Mouse (Mus musculus) stomach, postnatal 0 days (tissue): ENCODE results near the gene Gm36176. TPM values are rescaled to one million over a fixed set of nuclear protein-coding genes. Genes with fewer than 3 reads are reported as not detected.

Source experiments
- ATAC-seq: fragments of 200-750 bp; cut with Nextera tagmentation; 2 replicates; pipeline ENCODE4 v1.8.0; 2017; ENCODE audit not compliant: low FRiP score, low TSS enrichment
- DNase-seq: peaks from one replicate; pipeline ENCODE4 v3.0.0-alpha.2; 2016; ENCODE audit warnings: low spot score
- H3K27ac ChIP-seq: fragments of 300-500 bp; sonication (generic); replicated peaks from 2 replicates; pipeline ENCODE4 v1.5.1; 2014; ENCODE audit warnings: mild to moderate bottlenecking, control low read depth
- H3K27me3 ChIP-seq: fragments of 300-500 bp; sonication (generic); 2 replicates; pipeline ENCODE4 v1.6.1; 2014; ENCODE audit warnings: low read length; ENCODE audit not compliant: control insufficient read depth, insufficient read depth
- H3K36me3 ChIP-seq: fragments of 300-500 bp; sonication (generic); 2 replicates; pipeline ENCODE4 v1.6.1; 2014; ENCODE audit warnings: low read length, mixed read lengths; ENCODE audit not compliant: control insufficient read depth, insufficient read depth
- H3K4me1 ChIP-seq: fragments of 300-500 bp; sonication (generic); replicated peaks from 2 replicates; pipeline ENCODE4 v1.6.1; 2014; ENCODE audit warnings: antibody characterized with exemption; ENCODE audit not compliant: control insufficient read depth, insufficient read depth
- H3K4me2 ChIP-seq: fragments of 300-500 bp; sonication (generic); replicated peaks from 2 replicates; pipeline ENCODE4 v1.6.1; 2014; ENCODE audit warnings: low read depth, mild to moderate bottlenecking, control low read depth, moderate library complexity
- H3K4me3 ChIP-seq: fragments of 300-500 bp; sonication (generic); 2 replicates; pipeline ENCODE4 v1.5.1; 2014; ENCODE audit warnings: low read depth, low read length, control low read depth
- H3K9ac ChIP-seq: fragments of 300-500 bp; sonication (generic); 2 replicates; pipeline ENCODE4 v1.6.1; 2014; ENCODE audit warnings: mild to moderate bottlenecking, low read length, control low read depth, mixed read lengths
- H3K9me3 ChIP-seq: fragments of 300-500 bp; sonication (generic); 2 replicates; pipeline ENCODE4 v1.6.1; 2016; ENCODE audit warnings: low read length; ENCODE audit not compliant: control insufficient read depth
- CTCF ChIP-seq: IDR thresholded peaks from 2 replicates; pipeline ENCODE4 v1.5.1; 2016; ENCODE audit warnings: antibody characterized with exemption, low read depth, mild to moderate bottlenecking, moderate library complexity
- EP300 ChIP-seq: optimal IDR thresholded peaks from 2 replicates; pipeline ENCODE3; 2016; ENCODE audit warnings: antibody characterized with exemption
- WGBS: fragments of 180-500 bp; shearing (Covaris S2); extraction: QIAGEN DNeasy Blood & Tissue Kit; methylation state at CpG from one replicate; pipeline ENCODE4 v1.1.7; 2014; 5-methylcytosine and 5-hydroxymethylcytosine counted together
- polyA plus RNA-seq: library from polyadenylated mRNA; unstranded; fragments of >200 nt; fragmentation: Nextera tagmentation; extraction: Ambion mirVana; gene quantifications from 2 replicates; pipeline ENCODE4 v1.2.1, GENCODE M21; 2015

Gm36176 gene
- polyA plus RNA-seq, 1 experiment from 2014 or later, result not detected

- Histone ChIP-seq H3K4me3 (no peak overlapping the region), H3K9ac (no peak overlapping the region), H3K27me3 (no peaks in the 10 kb centered on the region), H3K4me2 (no peak overlapping the region), H3K4me1 (no peaks in the 10 kb centered on the region), H3K36me3 (no peaks in the 10 kb centered on the region), H3K27ac (no peak overlapping the region), H3K9me3 (no peaks in the 10 kb centered on the region)
- DNase-seq (no peak), ATAC-seq (peak; percentile 57; the same call in 1 of the 2 replicates)
- TF ChIP-seq EP300 (no peak), CTCF (peak; percentile 58)
- WGBS, result 36% methylated on average over 12 of the region's 12 CpGs
Observed at GRCm38 (mm10) chr10:77886007-77886747, 39.6 kb downstream of the Gm36176 start.

GRCm38 (mm10) chr10:77890987-77891565 is 44.5 kb downstream of the Gm36176 start:
- TF ChIP-seq EP300 (no peak), CTCF (no peak)
- no peak for ATAC-seq

GRCm38 (mm10) chr10:77895562-77895961 is 49.0 kb downstream of the Gm36176 start:
- H3K9me3 ChIP-seq, result no peaks in the 10 kb centered on the region
- no peaks in the 10 kb centered on the region for H3K4me1 ChIP-seq
- WGBS, result 49% methylated on average over 5 of the region's 5 CpGs
- H3K27ac ChIP-seq, result 0 out of 2 replicates have a peak overlapping the region, but pooled peaks have one; percentile 30
- ATAC-seq, result peak; percentile 41; the same call in 1 of the 2 replicates
- H3K4me2 ChIP-seq, result no peak overlapping the region
- TF ChIP-seq CTCF, result peak; percentile 14; the same call in 1 of the 2 replicates
- TF ChIP-seq EP300, result no peak
- no peak overlapping the region for H3K4me3 ChIP-seq
- no peak for DNase-seq
- H3K9ac ChIP-seq, result no peak overlapping the region
- H3K36me3 ChIP-seq, result no peaks in the 10 kb centered on the region
- H3K27me3 ChIP-seq, result no peaks in the 10 kb centered on the region

More at GRCm38 (mm10) chr10:77890987-77891565, 44.5 kb downstream of the Gm36176 start:
- Histone ChIP-seq H3K9ac (no peak overlapping the region), H3K4me1 (no peaks in the 10 kb centered on the region), H3K36me3 (no peaks in the 10 kb centered on the region), H3K4me2 (no peak overlapping the region), H3K4me3 (no peak overlapping the region), H3K27ac (no peak overlapping the region), H3K9me3 (no peaks in the 10 kb centered on the region), H3K27me3 (no peaks in the 10 kb centered on the region)
- 74% methylated on average over 8 of the region's 8 CpGs for WGBS
- DNase-seq, result no peak

Other genes with a start within 250 kb of the Gm36176 start
- 232 and 239 TPM in 2 replicates for gene Sumo3, start 240.7 kb upstream of the Gm36176 start, polyA plus RNA-seq
- 12.6 and 17.3 TPM in 2 replicates for gene Gm49325, start 240.6 kb upstream of the Gm36176 start, polyA plus RNA-seq
- gene Ube2g2, start 224.5 kb upstream of the Gm36176 start, polyA plus RNA-seq, result 53.8 and 54.5 TPM in 2 replicates
- gene Tspear, start 160.2 kb upstream of the Gm36176 start, polyA plus RNA-seq, result 0.67 and 0.74 TPM in 2 replicates
- not detected in 2 replicates for gene Gm19402, start 156.0 kb upstream of the Gm36176 start, polyA plus RNA-seq
- gene Gm9508, start 149.6 kb upstream of the Gm36176 start, polyA plus RNA-seq, result not detected in 2 replicates
- gene Gm10272, start 140.2 kb upstream of the Gm36176 start, polyA plus RNA-seq, result not detected in 2 replicates
- 0.18 TPM in 1 of 2 replicates, not detected in the other for gene Gm10024, start 135.3 kb upstream of the Gm36176 start, polyA plus RNA-seq
- 0.56 and 0.64 TPM in 2 replicates for gene Gm10142, start 131.0 kb upstream of the Gm36176 start, polyA plus RNA-seq
- 3.2 and 4.5 TPM in 2 replicates for gene Krtap12-1, start 126.2 kb upstream of the Gm36176 start, polyA plus RNA-seq
- gene Gm10100, start 120.3 kb upstream of the Gm36176 start, polyA plus RNA-seq, result not detected in 2 replicates
- gene Gm18596, start 104.2 kb upstream of the Gm36176 start, polyA plus RNA-seq, result not detected in 2 replicates
- not detected in 2 replicates for gene Gm9736, start 95.4 kb upstream of the Gm36176 start, polyA plus RNA-seq
- gene Gm3233, start 87.1 kb upstream of the Gm36176 start, polyA plus RNA-seq, result not detected in 2 replicates
- not detected in 2 replicates for gene Gm3238, start 75.5 kb upstream of the Gm36176 start, polyA plus RNA-seq
- not detected in 2 replicates for gene Gm7138, start 69.9 kb upstream of the Gm36176 start, polyA plus RNA-seq
- not detected in 2 replicates for gene Gm3250, start 64.3 kb upstream of the Gm36176 start, polyA plus RNA-seq
- not detected in 2 replicates for gene Gm7137, start 58.6 kb upstream of the Gm36176 start, polyA plus RNA-seq
- not detected in 2 replicates for gene Gm9639, start 51.7 kb upstream of the Gm36176 start, polyA plus RNA-seq
- gene Gm19668, start 47.7 kb upstream of the Gm36176 start, polyA plus RNA-seq, result not detected in 2 replicates
- gene Gm9507, start 35.0 kb upstream of the Gm36176 start, polyA plus RNA-seq, result not detected in 2 replicates
- gene Gm2696, start 32.1 kb upstream of the Gm36176 start, polyA plus RNA-seq, result not detected in 2 replicates
- not detected in 2 replicates for gene Krtap10-4, start 19.7 kb upstream of the Gm36176 start, polyA plus RNA-seq
- gene Krtap10-10, start 10.9 kb upstream of the Gm36176 start, polyA plus RNA-seq, result not detected in 2 replicates
- not detected in 2 replicates for gene Gm10318, start 6.1 kb downstream of the Gm36176 start, polyA plus RNA-seq
- not detected in 2 replicates for gene Gm3285, start 15.2 kb downstream of the Gm36176 start, polyA plus RNA-seq
- 3.3 and 3.6 TPM in 2 replicates for gene Lrrc3, start 55.7 kb downstream of the Gm36176 start, polyA plus RNA-seq
- gene Trpm2, start 123.8 kb downstream of the Gm36176 start, polyA plus RNA-seq, result 0.61 and 0.85 TPM in 2 replicates
- 16.1 and 18.8 TPM in 2 replicates for gene 1810043G02Rik, start 131.7 kb downstream of the Gm36176 start, polyA plus RNA-seq
- gene Pfkl, start 163.3 kb downstream of the Gm36176 start, polyA plus RNA-seq, result 82.4 and 86.1 TPM in 2 replicates
- 0.65 and 1.1 TPM in 2 replicates for gene Dnmt3l, start 195.1 kb downstream of the Gm36176 start, polyA plus RNA-seq
- 0.10 and 0.11 TPM in 2 replicates for gene Aire, start 196.8 kb downstream of the Gm36176 start, polyA plus RNA-seq
- 4.8 and 5.6 TPM in 2 replicates for gene Icosl, start 222.5 kb downstream of the Gm36176 start, polyA plus RNA-seq